In the genomic region with DNA sequence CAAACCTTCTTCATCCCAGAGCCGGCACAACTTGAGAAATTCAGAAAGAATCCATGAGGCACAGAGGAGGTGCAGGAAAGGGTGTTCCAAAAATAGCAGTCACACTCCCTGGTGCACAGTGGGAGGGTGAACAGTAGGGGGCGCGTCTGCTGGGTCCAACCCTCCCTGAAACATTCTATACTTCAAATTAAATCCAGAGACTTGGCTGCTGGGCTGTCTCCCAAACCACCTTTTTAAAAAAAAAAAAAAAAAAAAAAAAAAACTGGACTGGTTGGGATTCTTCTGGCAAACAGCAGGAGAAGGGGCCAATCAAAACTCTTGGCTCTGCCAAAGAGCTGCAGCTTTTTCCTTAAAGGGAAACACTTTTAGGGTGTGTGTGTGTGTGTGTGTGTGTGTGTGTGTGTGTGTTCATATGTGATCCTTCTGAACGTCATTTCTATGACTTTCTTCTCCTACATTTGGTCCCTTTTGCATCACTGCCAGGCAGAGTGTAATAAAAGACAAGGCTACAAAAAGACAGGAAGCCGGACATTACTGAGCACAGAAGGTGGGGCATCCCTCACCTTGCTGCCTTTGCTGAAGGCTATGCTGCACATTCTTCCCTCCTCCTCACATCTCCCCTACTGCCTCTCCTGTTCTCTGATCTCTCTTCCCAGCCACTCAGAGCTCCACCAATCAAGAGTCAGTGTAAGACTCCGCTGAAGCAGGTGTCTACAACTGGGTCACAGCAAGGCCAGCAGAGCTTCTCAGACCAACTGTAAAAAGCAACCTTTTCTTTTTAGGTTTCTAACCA, we compare ENCODE assay signal across 8 mouse cellular contexts. TPM values are rescaled to one million over a fixed set of nuclear protein-coding genes. Genes with fewer than 3 reads are reported as not detected.
DNase-seq lines count a peak whose midpoint lies in the region; ATAC-seq and TF ChIP-seq lines count a peak whose summit lies in the region.

No protein-coding gene starts in this region.

- peak overlapping the region; percentile 40 for H3K4me2 ChIP-seq in limb, embryonic 12.5 days
- no peak overlapping the region for H3K4me2 ChIP-seq in neural tube, embryonic 15.5 days

- WGBS in limb, embryonic 12.5 days, result 11% methylated on average over 6 of the region's 6 CpGs
- 27% methylated on average over 6 of the region's 6 CpGs for WGBS in neural tube, embryonic 15.5 days

- peaks cover 93% of the 10 kb centered on the region for H3K79me2 ChIP-seq in C2C12 (ENCODE audit: control insufficient read depth, insufficient read depth)

- 0 out of 2 replicates have a peak, but pooled peaks have one; percentile 45 for ATAC-seq in limb, embryonic 12.5 days (ENCODE audit: insufficient number of reproducible peaks, insufficient read depth, low FRiP score, low TSS enrichment, low read depth)
- no peak for ATAC-seq in neural tube, embryonic 15.5 days (ENCODE audit: low FRiP score)
- no peak for ATAC-seq in activated CD4-positive, CD25-positive, alpha-beta regulatory T cell, adult 4 months

- no peak overlapping the region for H3K4me3 ChIP-seq in C2C12 (ENCODE audit: insufficient read depth, poor library complexity, severe bottlenecking)
- H3K4me3 ChIP-seq in limb, embryonic 12.5 days (replicated peaks), result no peak overlapping the region
- H3K4me3 ChIP-seq in neural tube, embryonic 15.5 days (replicated peaks), result no peak overlapping the region

- TF ChIP-seq CTCF in C2C12 (IDR thresholded peaks at IDR 0.05; ENCODE audit: control insufficient read depth, insufficient read depth, insufficient read length), result peak; percentile 90

- H3K9ac ChIP-seq in limb, embryonic 12.5 days (replicated peaks), result no peak overlapping the region
- no peak overlapping the region for H3K9ac ChIP-seq in neural tube, embryonic 15.5 days (replicated peaks)

- H3ac ChIP-seq in C2C12 (ENCODE audit: control insufficient read depth, insufficient read length, low read depth), result no peak overlapping the region

- H3K9me3 ChIP-seq in limb, embryonic 12.5 days, result no peaks in the 10 kb centered on the region
- no peaks in the 10 kb centered on the region for H3K9me3 ChIP-seq in neural tube, embryonic 15.5 days (replicated peaks)

- no peaks in the 10 kb centered on the region for H3K36me3 ChIP-seq in C2C12 (ENCODE audit: control insufficient read depth, insufficient read depth)
- H3K36me3 ChIP-seq in limb, embryonic 12.5 days, result no peaks in the 10 kb centered on the region
- H3K36me3 ChIP-seq in neural tube, embryonic 15.5 days, result no peaks in the 10 kb centered on the region

- peak overlapping the region; percentile 90 for H3K27ac ChIP-seq in limb, embryonic 12.5 days
- peak overlapping the region; percentile 38; the same call in 1 of the 2 replicates for H3K27ac ChIP-seq in neural tube, embryonic 15.5 days (replicated peaks)

- peaks cover 68% of the 10 kb centered on the region for H3K4me1 ChIP-seq in limb, embryonic 12.5 days (replicated peaks)
- H3K4me1 ChIP-seq in neural tube, embryonic 15.5 days, result peaks cover 42% of the 10 kb centered on the region

- H3K79me3 ChIP-seq in C2C12 (ENCODE audit: low read depth), result peaks cover 27% of the 10 kb centered on the region

- peak; percentile 39 to 60 for DNase-seq in adrenal gland, adult 18-20 months (ENCODE audit: low spot score in 2 of 2)
- DNase-seq in embryo, embryonic 9.5 days (ENCODE audit: extremely low spot score), result peak; percentile 38
- DNase-seq in heart, adult 18-20 months, result peak; percentile 77 to 83
- DNase-seq in kidney, adult 11 months, result peak; percentile 62

- H3K27me3 ChIP-seq in C2C12 (ENCODE audit: control insufficient read depth, insufficient read depth, insufficient read length), result no peaks in the 10 kb centered on the region
- no peaks in the 10 kb centered on the region for H3K27me3 ChIP-seq in limb, embryonic 12.5 days
- no peaks in the 10 kb centered on the region for H3K27me3 ChIP-seq in neural tube, embryonic 15.5 days (replicated peaks)

TF ChIP-seq in C2C12, 6 proteins besides CTCF, POLR2A, EP300 and RAD21:
- TF ChIP-seq USF1 (IDR thresholded peaks at IDR 0.05; ENCODE audit: low read depth), result no peak
- TF ChIP-seq MYOG (IDR thresholded peaks at IDR 0.05; ENCODE audit: control insufficient read depth, extremely low read depth, insufficient read length), result no peak
- TF ChIP-seq FOSL1 (IDR thresholded peaks at IDR 0.05; ENCODE audit: insufficient read depth, low read length, poor library complexity, severe bottlenecking), result no peak

RNA-seq across cellular contexts. Expression of gene Rbfox2, which starts 49.2 kb away (rescaled TPM):
- 72.3 TPM for polyA plus RNA-seq in C2C12 (2012; fragmentation: generic; extraction: Trizol)
- total RNA-seq in adrenal gland, adult 18-20 months (2021), result 10 to 100 TPM; 41.0 to 48.5 TPM
- 10 to 100 TPM; 86.5 to 90.5 TPM for total RNA-seq in heart, adult 18-20 months (2021)
- 78.4 and 79.3 TPM in 2 replicates for polyA plus RNA-seq in limb, embryonic 12.5 days (2016; fragmentation: Nextera tagmentation; extraction: Ambion mirVana)
- polyA plus RNA-seq in neural tube, embryonic 15.5 days (2015; fragmentation: Nextera tagmentation; extraction: Ambion mirVana), result 103 and 120 TPM in 2 replicates
- under 1 TPM in 1 of 2 experiments, not detected in 1; 0.05 TPM for polyA plus RNA-seq in activated CD4-positive, CD25-positive, alpha-beta regulatory T cell, adult 4 months (2017; shearing (Covaris generic))

Comparison
In these comparisons a context has a peak if more than half of its experiments do, and no peak if none do; other contexts are left out.
1. RNA of gene Rbfox2, which starts 49.2 kb away (polyA plus RNA-seq): 103 to 120 TPM in neural tube, embryonic 15.5 days, 78.4 to 79.3 TPM in limb, embryonic 12.5 days and 72.3 TPM in C2C12 (single experiment); 0.05 TPM in activated CD4-positive, CD25-positive, alpha-beta regulatory T cell, adult 4 months; every median in the first group is over 10 times any median in the second.
2. Peak in every context shown above with its lines, with median percentiles within 50 percentile points of each other: DNase-seq.